Mouse (Mus musculus) forebrain, embryonic 14.5 days (tissue): ENCODE results near the gene Sgf29. TPM values are rescaled to one million over a fixed set of nuclear protein-coding genes. Genes with fewer than 3 reads are reported as not detected.
A peak's percentile ranks its signal among the peaks of the same experiment; 100 is the strongest.

Source experiments
- ATAC-seq: fragments of 200-750 bp; cut with Nextera tagmentation; 2 replicates; pipeline ENCODE4 v1.8.0; 2017; ENCODE audit warnings: mild to moderate bottlenecking, moderate library complexity
- DNase-seq: peaks from one replicate; pipeline ENCODE4 v3.0.0-alpha.2; 2015; ENCODE audit warnings: low spot score
- H3K27ac ChIP-seq: fragments of 300-500 bp; sonication (generic); 2 replicates; pipeline ENCODE4 v1.5.1; 2014; ENCODE audit warnings: low read depth, mild to moderate bottlenecking, control low read depth, low read length, moderate library complexity
- H3K27me3 ChIP-seq: fragments of 300-500 bp; sonication (generic); replicated peaks from 2 replicates; pipeline ENCODE4 v1.6.1; 2014; ENCODE audit warnings: low read length, control low read depth, mixed read lengths; ENCODE audit not compliant: control insufficient read depth, insufficient read depth
- H3K36me3 ChIP-seq: fragments of 300-500 bp; sonication (generic); 2 replicates; pipeline ENCODE4 v1.6.1; 2014; ENCODE audit warnings: low read length, control low read depth; ENCODE audit not compliant: control insufficient read depth, insufficient read depth
- H3K4me1 ChIP-seq: fragments of 300-500 bp; sonication (generic); 2 replicates; pipeline ENCODE4 v1.6.1; 2014; ENCODE audit warnings: antibody characterized with exemption, low read length, control low read depth; ENCODE audit not compliant: control insufficient read depth, insufficient read depth
- H3K4me2 ChIP-seq: fragments of 300-500 bp; sonication (generic); 2 replicates; pipeline ENCODE4 v1.6.1; 2014; ENCODE audit warnings: mild to moderate bottlenecking, control low read depth, low read length
- H3K4me3 ChIP-seq: fragments of 300-500 bp; sonication (generic); 2 replicates; pipeline ENCODE4 v1.5.1; 2014; ENCODE audit warnings: low read depth, low read length, control low read depth
- H3K9ac ChIP-seq: fragments of 300-500 bp; sonication (generic); 2 replicates; pipeline ENCODE4 v1.6.1; 2014; ENCODE audit warnings: mild to moderate bottlenecking, low read length, control low read depth, moderate library complexity
- H3K9me3 ChIP-seq: fragments of 300-500 bp; sonication (generic); replicated peaks from 2 replicates; pipeline ENCODE4 v1.6.1; 2016; ENCODE audit warnings: low read length, control low read depth, mixed read lengths; ENCODE audit not compliant: control insufficient read depth
- WGBS: fragments of 180-500 bp; shearing (Covaris S2); extraction: QIAGEN DNeasy Blood & Tissue Kit; methylation state at CpG from one replicate; pipeline ENCODE4 v1.1.7; 2014; 5-methylcytosine and 5-hydroxymethylcytosine counted together
- polyA plus RNA-seq: library from polyadenylated mRNA; unstranded; fragments of >200 nt; fragmentation: Nextera tagmentation; extraction: Ambion mirVana; gene quantifications from 2 replicates; pipeline ENCODE4 v1.2.1, GENCODE M21; 2014

Gene Sgf29
- polyA plus RNA-seq, 1 experiment from 2014 or later = 66.1 TPM

DNA sequence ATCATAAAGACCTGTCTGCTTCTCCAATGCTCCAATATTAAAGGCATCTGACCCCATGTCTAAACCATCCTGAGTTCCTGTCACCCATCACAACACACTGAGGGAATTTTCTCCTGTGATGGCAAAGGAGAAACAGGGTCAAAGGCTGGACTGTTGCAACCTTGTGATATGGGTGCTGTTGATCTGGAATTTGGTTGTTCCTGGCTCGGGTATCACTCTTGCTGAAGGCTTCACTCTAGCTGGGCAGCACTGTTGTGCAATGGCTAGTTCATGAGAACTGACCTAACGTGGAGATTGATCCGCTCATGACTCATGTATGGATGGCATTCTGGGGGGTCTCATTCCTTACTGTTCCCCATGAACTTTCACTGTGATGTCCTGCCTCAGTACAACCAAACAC lies 39.9 kb downstream of the Sgf29 start:
- Histone ChIP-seq H3K27me3 (no peaks in the 10 kb centered on the region), H3K4me3 (no peak overlapping the region), H3K27ac (no peak overlapping the region), H3K4me2 (no peak overlapping the region), H3K9me3 (no peaks in the 10 kb centered on the region), H3K36me3 (peaks cover 27% of the 10 kb centered on the region), H3K9ac (no peak overlapping the region), H3K4me1 (peaks cover 2% of the 10 kb centered on the region; the same call in 1 of the 2 replicates)
- no peak for ATAC-seq
- DNase-seq = no peak
- 88% methylated on average over 3 of the region's 3 CpGs for WGBS

GRCm38 (mm10) chr7:126690737-126691136 lies 41.6 kb downstream of the Sgf29 start:
- Histone ChIP-seq H3K27me3 (no peaks in the 10 kb centered on the region), H3K27ac (no peak overlapping the region), H3K9me3 (no peaks in the 10 kb centered on the region), H3K9ac (no peak overlapping the region), H3K36me3 (peaks cover 27% of the 10 kb centered on the region), H3K4me3 (no peak overlapping the region), H3K4me1 (peaks cover 8% of the 10 kb centered on the region), H3K4me2 (no peak overlapping the region)
- WGBS = 90% methylated on average over 3 of the region's 3 CpGs
- DNase-seq = no peak
- no peak for ATAC-seq

DNA sequence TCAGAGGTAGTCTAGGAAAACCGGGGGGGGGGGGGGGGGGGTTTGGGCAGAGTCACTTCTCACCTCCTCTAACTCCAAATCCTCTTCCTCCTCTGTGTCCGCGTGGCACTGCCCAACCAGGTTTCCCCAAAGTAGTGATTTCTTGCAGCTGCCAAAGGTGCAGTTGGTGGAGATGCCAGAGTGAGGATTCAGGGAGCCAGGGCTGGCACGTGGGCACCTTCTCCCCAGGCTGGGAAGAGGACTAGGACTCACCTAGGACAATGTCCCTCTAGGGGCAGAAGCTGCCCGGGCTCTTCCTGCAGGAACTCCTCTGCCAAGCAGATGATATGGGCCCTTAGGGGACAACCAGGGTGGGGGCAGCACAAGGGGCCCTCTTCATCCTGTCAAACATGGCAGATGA lies 42.6 kb downstream of the Sgf29 start:
- Histone ChIP-seq H3K27ac (no peak overlapping the region), H3K9me3 (no peaks in the 10 kb centered on the region), H3K36me3 (peaks cover 27% of the 10 kb centered on the region), H3K9ac (no peak overlapping the region), H3K4me2 (no peak overlapping the region), H3K4me3 (no peak overlapping the region), H3K27me3 (no peaks in the 10 kb centered on the region), H3K4me1 (peaks cover 12% of the 10 kb centered on the region)
- DNase-seq = no peak
- 88% methylated on average over 4 of the region's 5 CpGs for WGBS
- no peak for ATAC-seq

DNA sequence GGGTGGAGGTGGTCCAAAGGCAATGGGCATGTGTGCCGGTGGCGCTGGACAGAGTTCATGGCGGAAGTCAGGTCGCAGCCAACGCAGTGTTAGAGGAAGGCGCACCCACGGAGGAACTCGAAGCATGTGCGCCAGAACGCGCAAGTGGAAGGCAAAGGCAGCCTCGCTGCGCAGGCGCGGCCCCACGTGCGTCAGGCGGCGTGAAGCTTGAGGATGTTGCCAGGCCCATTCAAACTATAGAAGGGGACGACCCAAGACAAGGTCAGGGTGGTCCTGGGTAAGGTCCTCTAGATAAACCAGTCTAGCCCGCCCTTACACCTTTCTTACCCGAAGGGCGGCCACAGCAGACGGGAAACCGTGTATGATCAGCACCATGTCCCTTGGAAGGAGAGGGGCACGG lies 43.3 kb downstream of the Sgf29 start:
- H3K4me2 ChIP-seq = no peak overlapping the region
- H3K27ac ChIP-seq = no peak overlapping the region
- no peak for DNase-seq
- H3K36me3 ChIP-seq = peaks cover 27% of the 10 kb centered on the region
- no peak overlapping the region for H3K9ac ChIP-seq
- no peak overlapping the region for H3K4me3 ChIP-seq
- no peaks in the 10 kb centered on the region for H3K9me3 ChIP-seq
- H3K4me1 ChIP-seq = peaks cover 16% of the 10 kb centered on the region
- no peaks in the 10 kb centered on the region for H3K27me3 ChIP-seq
- WGBS = 96% methylated on average over 26 of the region's 26 CpGs
- no peak for ATAC-seq

- peak overlapping the region; percentile 25; the same call in 1 of the 2 replicates for H3K4me2 ChIP-seq
- WGBS = 39% methylated on average over 3 of the region's 3 CpGs
- peaks cover 27% of the 10 kb centered on the region for H3K36me3 ChIP-seq
- H3K9ac ChIP-seq = no peak overlapping the region
- H3K27ac ChIP-seq = no peak overlapping the region
- peak; percentile 87 for DNase-seq
- H3K4me1 ChIP-seq = peaks cover 16% of the 10 kb centered on the region
- no peaks in the 10 kb centered on the region for H3K27me3 ChIP-seq
- H3K4me3 ChIP-seq = no peak overlapping the region
- no peaks in the 10 kb centered on the region for H3K9me3 ChIP-seq
- ATAC-seq = no peak
Observed at GRCm38 (mm10) chr7:126693256-126693655, 44.1 kb downstream of the Sgf29 start.

DNA sequence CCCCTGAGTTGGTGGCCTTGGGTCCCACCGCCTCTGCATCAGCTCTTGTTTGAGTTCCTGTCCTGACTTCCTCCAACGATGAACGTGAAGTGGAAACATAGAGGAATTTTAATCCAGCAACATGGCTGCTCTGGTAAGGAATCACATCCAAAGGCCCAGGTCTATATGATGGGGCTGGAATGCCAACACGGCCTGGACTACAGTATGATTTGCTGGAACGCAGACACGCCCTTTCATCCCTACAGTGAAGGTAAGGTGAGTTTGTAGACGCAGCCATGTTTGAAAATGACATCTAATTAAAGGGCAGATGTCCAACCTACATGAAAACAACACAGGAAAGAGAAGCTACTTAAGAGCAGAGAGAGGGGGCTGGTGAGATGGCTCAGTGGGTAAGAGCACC lies 44.7 kb downstream of the Sgf29 start:
- peak overlapping the region; percentile 25; the same call in 1 of the 2 replicates for H3K4me2 ChIP-seq
- WGBS = 90% methylated on average over 7 of the region's 7 CpGs
- peaks cover 27% of the 10 kb centered on the region for H3K36me3 ChIP-seq
- no peaks in the 10 kb centered on the region for H3K9me3 ChIP-seq
- H3K27me3 ChIP-seq = no peaks in the 10 kb centered on the region
- peaks cover 16% of the 10 kb centered on the region for H3K4me1 ChIP-seq
- H3K9ac ChIP-seq = no peak overlapping the region; the same call in 1 of the 2 replicates
- no peak for DNase-seq
- H3K4me3 ChIP-seq = no peak overlapping the region
- ATAC-seq = no peak
- no peak overlapping the region for H3K27ac ChIP-seq

- DNase-seq = peak; percentile 19
- Histone ChIP-seq H3K27me3 (no peaks in the 10 kb centered on the region), H3K36me3 (peaks cover 31% of the 10 kb centered on the region), H3K4me1 (peaks cover 16% of the 10 kb centered on the region), H3K9me3 (no peaks in the 10 kb centered on the region), H3K9ac (peak overlapping the region; percentile 86), H3K27ac (no peak overlapping the region), H3K4me2 (peak overlapping the region; percentile 53), H3K4me3 (peak overlapping the region; percentile 75)
- WGBS = 33% methylated on average over 10 of the region's 10 CpGs
- ATAC-seq = no peak
Observed at GRCm38 (mm10) chr7:126694441-126695051, 45.4 kb downstream of the Sgf29 start.

DNA sequence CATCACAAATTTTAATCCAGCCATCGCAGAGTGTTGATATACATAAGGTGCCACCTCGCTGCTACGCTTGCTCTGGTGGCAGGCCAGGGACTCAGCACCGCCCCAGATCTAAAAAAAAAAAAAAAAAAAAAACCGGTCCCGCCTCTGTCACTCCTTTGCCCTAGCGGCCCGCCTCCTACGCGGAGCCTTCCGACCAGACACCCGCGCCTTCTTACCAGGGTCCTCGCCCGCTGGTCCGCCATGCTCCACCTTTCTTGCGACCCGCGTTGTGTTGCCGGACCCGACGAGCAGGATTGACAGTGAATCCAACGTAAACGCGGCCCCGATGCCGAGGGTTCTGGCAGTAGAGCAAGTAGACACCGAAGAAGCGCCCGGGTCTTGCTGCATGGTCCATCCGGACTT lies 46.1 kb downstream of the Sgf29 start, which contains the start of gene Bola2:
Gene Bola2, plus strand, starts transcription at position 192 of the 402 bp plus-strand sequence.
- Histone ChIP-seq H3K27me3 (no peaks in the 10 kb centered on the region), H3K9me3 (no peaks in the 10 kb centered on the region), H3K4me3 (peak within 1 kb of the TSS; percentile 75), H3K36me3 (peaks cover 32% of the 10 kb centered on the region), H3K27ac (peak within 1 kb of the TSS; percentile 94), H3K9ac (peak within 1 kb of the TSS; percentile 86), H3K4me1 (peaks cover 16% of the 10 kb centered on the region), H3K4me2 (peak within 1 kb of the TSS; percentile 91)
- ATAC-seq (peak; percentile 57), DNase-seq (peak; percentile 71)
- WGBS = under 1% methylated on average over 31 of the region's 31 CpGs

GRCm38 (mm10) chr7:126695631-126696207 lies 46.6 kb downstream of the Sgf29 start, which contains the start of gene Slx1b:
Slx1b (minus strand) TSS chr7:126695784.
- Histone ChIP-seq H3K4me3 (peak within 1 kb of the TSS; percentile 75), H3K4me1 (peaks cover 16% of the 10 kb centered on the region), H3K9me3 (no peaks in the 10 kb centered on the region), H3K36me3 (peaks cover 35% of the 10 kb centered on the region), H3K4me2 (peak within 1 kb of the TSS; percentile 91), H3K27ac (peak within 1 kb of the TSS; percentile 94), H3K9ac (peak within 1 kb of the TSS; percentile 86), H3K27me3 (no peaks in the 10 kb centered on the region)
- ATAC-seq = peak; percentile 98
- DNase-seq = peak; percentile 99
- WGBS = 0% methylated on average over 38 of the region's 40 CpGs
